Mouse (Mus musculus) stomach, adult 2 months (tissue): ENCODE measurements around the gene Miga2. TPM values are rescaled to one million over a fixed set of nuclear protein-coding genes. Genes with fewer than 3 reads are reported as not detected.

Source experiments
- polyA plus RNA-seq: library from polyadenylated mRNA; depleted of rRNA; stranded (reverse); fragments of >200 nt; gene quantifications from 2 replicates; pipeline ENCODE4 v1.2.3, GENCODE M21; 2012; rRNA removed

The Miga2 gene
- polyA plus RNA-seq: 21.6 and 21.8 TPM in 2 replicates

DNA sequence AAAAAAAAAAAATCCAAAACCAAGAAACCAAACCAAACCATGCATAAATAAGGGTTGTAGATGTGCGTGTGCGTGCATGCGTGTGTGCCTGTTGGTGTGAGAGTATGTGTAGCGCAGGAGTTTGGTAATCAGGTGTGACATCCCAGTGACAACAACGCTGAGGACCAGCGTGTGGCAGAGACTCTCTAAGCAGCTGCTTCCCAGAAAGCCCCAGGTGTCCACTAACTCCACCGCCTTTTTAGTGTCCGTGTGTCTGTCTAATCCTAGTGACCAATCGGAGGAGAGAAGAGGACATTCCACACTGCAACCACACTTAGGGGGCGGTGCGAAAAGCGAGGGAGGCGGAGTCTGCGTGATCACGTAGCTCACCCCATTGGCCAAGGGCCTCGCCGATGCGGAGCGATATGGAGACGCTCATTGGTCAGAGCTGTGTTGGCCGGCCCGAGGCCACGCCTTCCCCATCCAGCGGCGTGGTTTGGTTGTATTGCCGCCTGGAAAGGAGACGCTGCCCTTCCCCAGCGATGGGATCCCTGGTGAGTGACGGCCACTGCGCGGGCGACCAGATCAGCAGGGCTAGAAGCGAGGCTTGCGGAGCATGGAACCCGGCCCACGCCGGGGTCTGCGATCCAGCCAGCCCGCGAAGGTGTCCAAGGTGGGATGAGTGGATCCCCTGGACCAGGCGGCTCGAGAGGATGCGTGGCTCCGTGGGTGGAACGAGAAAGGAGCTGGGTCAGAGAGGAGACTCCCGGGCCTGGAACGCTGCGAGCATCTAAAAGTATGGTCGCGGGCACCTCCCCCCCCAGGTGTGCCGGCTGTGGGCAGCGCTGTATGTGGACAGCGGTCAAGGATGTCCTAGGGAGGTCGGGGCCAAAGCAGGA lies at the start of gene Miga2:
TSS of gene Miga2 (plus strand) at position 461 of the 878 bp plus-strand sequence.

GRCm38 (mm10) chr2:30358533-30359531 lies 5.2 kb upstream of the Miga2 start, which contains the start of gene Sh3glb2:
Gene Sh3glb2 (minus strand): TSS chr2:30359337.

DNA sequence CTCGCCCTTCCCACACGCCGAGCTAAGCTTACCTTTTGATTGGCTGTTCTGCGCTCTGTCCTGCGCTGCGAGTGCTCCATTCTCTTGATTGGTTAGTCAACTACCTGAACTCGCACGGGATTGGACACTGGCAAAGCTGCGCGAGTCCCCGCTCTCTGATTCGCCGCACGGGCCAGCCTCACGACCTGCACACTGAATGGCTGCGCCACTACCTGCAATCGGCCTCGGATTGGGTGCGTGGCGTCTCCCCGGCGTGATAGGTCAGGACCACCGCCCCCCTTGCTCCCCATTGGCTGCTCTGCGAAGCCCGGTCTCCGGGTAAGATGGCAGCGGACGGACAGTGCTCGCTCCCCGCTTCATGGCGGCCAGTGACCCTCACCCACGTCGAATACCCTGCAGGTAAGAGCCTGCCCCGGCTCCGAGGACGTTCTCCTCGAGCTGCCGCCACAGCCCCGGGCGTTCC lies 28.1 kb downstream of the Miga2 start, which contains the start of gene Dolpp1:
TSS of gene Dolpp1 (plus strand) at position 141 of the 463 bp plus-strand sequence.

DNA sequence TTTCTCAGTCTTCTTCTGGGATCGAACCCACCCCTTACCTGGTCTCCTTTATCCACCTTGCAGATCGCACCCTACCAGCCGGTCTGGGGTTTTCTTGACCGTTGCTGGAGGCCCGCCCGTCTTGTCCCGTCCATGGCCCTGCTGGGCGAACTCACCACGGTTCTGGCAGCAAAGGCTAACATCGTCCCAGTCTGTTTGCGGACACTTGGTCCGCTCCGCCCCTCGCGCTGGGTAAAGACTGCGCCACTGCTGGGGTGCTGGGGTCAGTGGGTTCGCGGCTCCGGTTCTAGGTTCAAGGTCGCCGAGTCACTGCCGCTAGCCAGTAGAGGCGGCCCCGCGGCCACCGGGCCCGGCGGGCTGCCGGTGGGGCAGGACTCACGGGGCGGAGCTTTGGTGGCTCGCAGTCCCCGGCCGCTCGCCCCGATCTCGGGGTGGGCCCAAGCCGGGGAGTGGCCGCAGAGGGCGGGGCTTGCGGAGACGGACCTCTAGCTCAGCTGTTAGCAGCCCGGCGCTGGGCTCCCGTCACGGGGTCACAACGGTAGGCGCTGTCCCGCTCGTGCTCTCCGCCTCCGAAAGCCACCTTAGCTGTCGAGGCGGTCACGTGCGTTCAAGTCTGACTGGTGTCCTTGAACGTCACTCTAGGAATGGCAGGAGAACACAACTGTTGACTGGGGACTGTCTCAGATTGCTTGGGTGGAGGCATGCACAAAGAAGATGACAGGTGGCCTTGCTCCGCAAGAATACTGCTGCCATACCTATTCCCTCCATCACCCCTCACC lies 51.3 kb downstream of the Miga2 start, which contains the start of gene Crat:
TSS of gene Crat (minus strand) at position 657 of the 779 bp plus-strand sequence.

DNA sequence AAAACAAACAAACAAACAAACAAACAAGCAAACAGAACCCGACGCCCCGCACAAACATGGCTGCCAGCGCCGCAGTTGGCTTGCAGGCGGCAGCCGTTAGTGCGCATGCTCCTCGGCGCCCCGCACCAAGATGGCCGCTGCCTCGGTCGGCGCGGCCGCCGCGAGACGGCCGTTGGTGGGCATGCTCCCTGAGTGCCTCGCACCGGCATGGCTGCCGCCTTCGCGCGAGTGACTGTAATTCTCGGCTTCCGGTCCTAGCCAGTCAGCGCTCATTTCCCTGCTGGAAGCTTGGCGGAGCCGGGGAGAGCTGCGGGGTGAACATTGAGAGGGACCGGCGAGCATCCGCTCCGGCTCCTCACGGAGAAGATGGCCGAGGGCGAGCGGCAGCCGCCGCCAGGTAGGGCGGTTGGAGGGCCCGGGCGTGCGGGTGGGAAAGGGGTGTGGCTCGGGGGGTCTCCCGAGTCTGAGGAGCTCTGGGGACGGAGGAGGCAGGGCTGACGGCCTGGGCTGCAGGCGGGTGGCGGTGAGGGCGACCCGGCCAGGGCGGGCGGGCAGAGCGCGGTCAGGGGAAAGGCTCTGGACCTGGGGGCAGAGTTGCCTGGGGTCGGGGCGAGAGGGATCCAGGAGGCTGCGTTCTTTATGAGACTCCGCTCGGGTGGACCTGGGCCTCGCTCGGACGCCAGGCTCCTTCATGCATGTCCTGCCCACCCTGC lies 52.1 kb downstream of the Miga2 start, which contains the start of gene Ptpa:
TSS of gene Ptpa (plus strand) at position 104 of the 713 bp plus-strand sequence.

Other genes starting within 250 kb of the Miga2 start
- gene Zer1, start 239.6 kb upstream of the Miga2 start, polyA plus RNA-seq: 21.2 and 23.3 TPM in 2 replicates
- gene Tbc1d13, start 230.5 kb upstream of the Miga2 start, polyA plus RNA-seq: 26.8 and 32.1 TPM in 2 replicates
- gene Endog, start 192.7 kb upstream of the Miga2 start, polyA plus RNA-seq: 39.9 and 91.3 TPM in 2 replicates
- gene Spout1, start 185.8 kb upstream of the Miga2 start, polyA plus RNA-seq: 11.6 and 12.3 TPM in 2 replicates
- gene Kyat1, start 158.4 kb upstream of the Miga2 start, polyA plus RNA-seq: 55.2 and 57.8 TPM in 2 replicates
- gene Lrrc8a, start 126.5 kb upstream of the Miga2 start, polyA plus RNA-seq: 16.7 and 17.1 TPM in 2 replicates
- gene Gm28035, start 123.7 kb upstream of the Miga2 start, polyA plus RNA-seq: 0.39 and 0.74 TPM in 2 replicates
- 9.1 and 10.5 TPM in 2 replicates for gene Phyhd1, start 98.0 kb upstream of the Miga2 start, polyA plus RNA-seq
- gene Gm28038, start 83.2 kb upstream of the Miga2 start, polyA plus RNA-seq: not detected in 2 replicates
- 7.8 and 8.3 TPM in 2 replicates for gene Dolk, start 77.9 kb upstream of the Miga2 start, polyA plus RNA-seq
- gene Nup188, start 77.8 kb upstream of the Miga2 start, polyA plus RNA-seq: 21.4 and 24.0 TPM in 2 replicates
- 184 and 205 TPM in 2 replicates for gene Sh3glb2, start 4.9 kb upstream of the Miga2 start, polyA plus RNA-seq
- 80.1 and 92.9 TPM in 2 replicates for gene Dolpp1, start 28.0 kb downstream of the Miga2 start, polyA plus RNA-seq
- gene Crat, start 51.6 kb downstream of the Miga2 start, polyA plus RNA-seq: 91.8 and 106 TPM in 2 replicates
- gene Ptpa, start 51.8 kb downstream of the Miga2 start, polyA plus RNA-seq: 77.8 and 80.4 TPM in 2 replicates
- gene Ier5l, start 110.0 kb downstream of the Miga2 start, polyA plus RNA-seq: 14.5 and 26.0 TPM in 2 replicates
- gene Cstad, start 230.8 kb downstream of the Miga2 start, polyA plus RNA-seq: not detected in 2 replicates